Mouse (Mus musculus) heart, embryonic 15.5 days (tissue): ENCODE measurements around the gene Tbc1d21. TPM values are rescaled to one million over a fixed set of nuclear protein-coding genes. Genes with fewer than 3 reads are reported as not detected.

Experiments
- ATAC-seq: fragments of 200-750 bp; cut with Nextera tagmentation; replicated peaks from 2 replicates; pipeline ENCODE4 v1.8.0; 2017; ENCODE audit warnings: low read depth, moderate TSS enrichment; ENCODE audit not compliant: insufficient number of reproducible peaks, insufficient read depth, low FRiP score
- H3K27ac ChIP-seq: fragments of 300-500 bp; sonication (generic); 2 replicates; pipeline ENCODE4 v1.5.1; 2015; ENCODE audit warnings: mild to moderate bottlenecking, inconsistent platforms
- H3K27me3 ChIP-seq: fragments of 300-500 bp; sonication (generic); 2 replicates; pipeline ENCODE4 v1.6.1; 2015; ENCODE audit warnings: inconsistent platforms
- H3K36me3 ChIP-seq: fragments of 300-500 bp; sonication (generic); 2 replicates; pipeline ENCODE4 v1.6.1; 2015; ENCODE audit warnings: mild to moderate bottlenecking, inconsistent platforms
- H3K4me1 ChIP-seq: fragments of 300-500 bp; sonication (generic); replicated peaks from 2 replicates; pipeline ENCODE4 v1.6.1; 2015; ENCODE audit warnings: inconsistent platforms
- H3K4me2 ChIP-seq: fragments of 300-500 bp; sonication (generic); 2 replicates; pipeline ENCODE4 v1.6.1; 2015; ENCODE audit warnings: inconsistent platforms, mild to moderate bottlenecking, moderate library complexity
- H3K4me3 ChIP-seq: fragments of 300-500 bp; sonication (generic); 2 replicates; pipeline ENCODE4 v1.5.1; 2015; ENCODE audit warnings: mild to moderate bottlenecking, inconsistent platforms
- H3K9ac ChIP-seq: fragments of 300-500 bp; sonication (generic); 2 replicates; pipeline ENCODE4 v1.6.1; 2015; ENCODE audit warnings: mild to moderate bottlenecking, inconsistent platforms
- H3K9me3 ChIP-seq: fragments of 300-500 bp; sonication (generic); replicated peaks from 2 replicates; pipeline ENCODE4 v1.6.1; 2016; ENCODE audit warnings: inconsistent platforms
- whole genome bisulfite sequencing: fragments of 180-500 bp; shearing (Covaris S2); methylation state at CpG from one replicate; pipeline ENCODE4 v1.1.7; 2015; ENCODE audit warnings: mixed read lengths; 5-methylcytosine and 5-hydroxymethylcytosine counted together
- polyA plus RNA-seq: library from polyadenylated mRNA; unstranded; fragments of >200 nt; fragmentation: Nextera tagmentation; extraction: Ambion mirVana; gene quantifications from 2 replicates; pipeline ENCODE4 v1.2.1, GENCODE M21; 2015

The Tbc1d21 gene
- polyA plus RNA-seq, 1 experiment from 2014 or later = not detected

- H3K4me2 ChIP-seq = no peak overlapping the region
- no peak for ATAC-seq
- H3K27me3 ChIP-seq = no peaks in the 10 kb centered on the region
- no peak overlapping the region for H3K27ac ChIP-seq
- H3K4me1 ChIP-seq = 0 out of 2 replicates have a peak, but pooled peaks cover 3% of the 10 kb centered on the region
- H3K9ac ChIP-seq = no peak overlapping the region
- H3K9me3 ChIP-seq = no peaks in the 10 kb centered on the region
- H3K36me3 ChIP-seq = no peaks in the 10 kb centered on the region
- no peak overlapping the region for H3K4me3 ChIP-seq
- 90% methylated on average over 1 of the region's 1 CpGs for WGBS
These were observed 28.5 kb downstream of the Tbc1d21 start for GRCm38 (mm10) chr9:58341795-58342194.

DNA sequence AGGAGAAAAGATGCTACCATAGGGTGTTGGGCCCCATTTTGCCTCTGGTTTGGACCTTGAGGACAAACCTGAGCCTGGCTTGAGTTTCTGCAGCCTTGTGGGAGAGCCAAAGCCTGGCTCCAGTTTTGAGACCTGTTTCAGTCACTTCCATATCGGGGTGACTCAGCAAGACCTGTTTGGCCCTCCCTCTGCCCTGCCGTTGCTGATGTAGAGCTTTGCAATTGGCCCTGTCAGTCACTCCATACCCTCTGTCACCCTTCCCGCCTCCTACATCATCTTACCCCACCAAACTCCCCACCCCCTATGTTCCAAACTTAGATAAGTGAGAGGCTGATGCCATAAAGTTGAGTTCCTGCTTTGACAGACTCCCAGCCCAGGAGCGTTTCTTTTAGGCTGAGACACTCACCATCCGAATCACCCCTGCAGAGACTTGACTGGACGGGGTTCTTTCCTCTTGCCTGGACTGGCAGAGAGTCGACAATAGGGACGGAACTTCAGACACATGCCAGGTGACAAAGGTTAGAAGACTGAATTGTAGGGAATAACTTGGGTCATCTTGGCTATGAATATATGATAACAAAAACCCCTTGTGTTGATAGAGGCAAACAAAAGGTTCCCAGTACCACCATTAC, 33.5 kb downstream of the Tbc1d21 start:
- H3K27ac ChIP-seq = no peak overlapping the region
- no peak overlapping the region for H3K9ac ChIP-seq
- no peaks in the 10 kb centered on the region for H3K9me3 ChIP-seq
- H3K4me2 ChIP-seq = no peak overlapping the region
- H3K36me3 ChIP-seq = no peaks in the 10 kb centered on the region
- H3K27me3 ChIP-seq = no peaks in the 10 kb centered on the region
- H3K4me1 ChIP-seq = peaks cover 2% of the 10 kb centered on the region
- no peak overlapping the region for H3K4me3 ChIP-seq
- 61% methylated on average over 8 of the region's 8 CpGs for WGBS
- no peak for ATAC-seq

DNA sequence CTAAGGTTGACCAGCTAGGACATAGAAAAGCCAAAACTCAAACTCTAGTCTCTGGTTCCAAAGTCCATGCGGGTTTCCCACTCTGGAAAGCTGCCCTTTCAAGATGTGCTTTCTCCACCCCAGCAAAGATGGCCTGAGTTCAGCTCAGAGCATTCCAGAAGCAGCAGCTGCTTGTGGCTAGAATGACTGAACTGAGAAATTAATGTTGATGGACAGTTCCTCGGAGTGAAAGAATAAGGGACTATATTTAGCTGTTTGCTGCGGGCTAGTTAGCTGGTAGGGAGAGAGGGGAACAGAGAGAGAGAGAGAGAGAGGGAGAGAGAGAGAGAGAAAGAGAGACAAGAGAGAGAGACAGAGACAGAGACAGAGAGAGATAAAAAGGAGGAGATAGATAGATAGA, 39.0 kb downstream of the Tbc1d21 start:
- peaks cover 25% of the 10 kb centered on the region for H3K4me1 ChIP-seq
- H3K27me3 ChIP-seq = no peaks in the 10 kb centered on the region
- H3K36me3 ChIP-seq = no peaks in the 10 kb centered on the region
- H3K9me3 ChIP-seq = no peaks in the 10 kb centered on the region
- ATAC-seq = no peak
- no peak overlapping the region for H3K4me2 ChIP-seq
- 0 out of 2 replicates have a peak overlapping the region, but pooled peaks have one; percentile 27 for H3K27ac ChIP-seq
- WGBS = 44% methylated on average over 3 of the region's 3 CpGs
- H3K4me3 ChIP-seq = no peak overlapping the region
- H3K9ac ChIP-seq = no peak overlapping the region

DNA sequence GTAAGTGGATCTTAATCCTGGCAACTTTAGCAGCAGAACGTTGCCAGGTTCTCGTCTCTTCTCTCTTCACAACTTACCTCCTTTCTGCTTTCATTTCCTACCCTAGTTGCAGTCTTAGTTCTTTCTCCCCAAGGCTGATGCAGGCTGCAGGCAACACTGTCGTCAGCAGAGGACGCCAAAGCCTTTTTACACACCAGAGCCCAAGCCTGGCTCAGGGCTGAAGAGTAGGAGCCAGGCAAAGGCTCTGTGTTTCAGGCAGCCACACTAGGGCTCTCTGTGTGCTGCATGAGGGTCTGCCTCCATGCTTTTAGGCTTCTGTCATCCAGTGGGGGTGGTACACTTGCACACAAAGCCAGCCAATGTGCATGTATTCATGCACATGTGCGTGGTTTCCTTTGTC, 40.0 kb downstream of the Tbc1d21 start:
- no peak overlapping the region for H3K4me3 ChIP-seq
- H3K9me3 ChIP-seq = no peaks in the 10 kb centered on the region
- 26% methylated on average over 5 of the region's 5 CpGs for WGBS
- H3K27ac ChIP-seq = no peak overlapping the region
- no peaks in the 10 kb centered on the region for H3K36me3 ChIP-seq
- ATAC-seq = no peak
- H3K9ac ChIP-seq = no peak overlapping the region
- no peak overlapping the region for H3K4me2 ChIP-seq
- H3K27me3 ChIP-seq = no peaks in the 10 kb centered on the region
- peaks cover 29% of the 10 kb centered on the region for H3K4me1 ChIP-seq

DNA sequence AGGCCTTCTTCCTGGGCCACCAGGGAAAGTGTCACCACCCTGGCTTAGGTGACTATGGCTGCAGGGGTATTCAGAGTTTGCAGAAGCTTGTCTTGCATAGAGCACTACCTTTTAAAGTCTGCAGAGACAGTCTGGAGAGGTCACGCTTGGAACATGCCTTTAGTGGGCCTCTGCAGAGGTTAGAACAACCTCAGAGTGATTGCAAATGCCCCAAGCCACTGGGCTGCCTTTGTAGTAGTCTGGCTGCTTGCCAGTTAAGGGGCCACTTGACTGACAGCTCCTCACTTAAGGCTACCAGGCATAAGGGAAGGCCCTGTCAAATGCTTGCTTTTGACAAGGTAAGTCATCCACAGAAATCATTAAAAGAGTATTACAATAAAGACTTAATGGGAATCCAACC, 42.9 kb downstream of the Tbc1d21 start:
- no peaks in the 10 kb centered on the region for H3K9me3 ChIP-seq
- H3K27ac ChIP-seq = peak overlapping the region; percentile 87
- no peak overlapping the region for H3K4me3 ChIP-seq
- H3K4me1 ChIP-seq = peaks cover 29% of the 10 kb centered on the region
- H3K36me3 ChIP-seq = no peaks in the 10 kb centered on the region
- H3K27me3 ChIP-seq = no peaks in the 10 kb centered on the region
- no peak overlapping the region for H3K9ac ChIP-seq
- ATAC-seq = 0 out of 2 replicates have a peak, but pooled peaks have one; percentile 20
- WGBS = 35% methylated on average over 1 of the region's 1 CpGs
- no peak overlapping the region for H3K4me2 ChIP-seq

DNA sequence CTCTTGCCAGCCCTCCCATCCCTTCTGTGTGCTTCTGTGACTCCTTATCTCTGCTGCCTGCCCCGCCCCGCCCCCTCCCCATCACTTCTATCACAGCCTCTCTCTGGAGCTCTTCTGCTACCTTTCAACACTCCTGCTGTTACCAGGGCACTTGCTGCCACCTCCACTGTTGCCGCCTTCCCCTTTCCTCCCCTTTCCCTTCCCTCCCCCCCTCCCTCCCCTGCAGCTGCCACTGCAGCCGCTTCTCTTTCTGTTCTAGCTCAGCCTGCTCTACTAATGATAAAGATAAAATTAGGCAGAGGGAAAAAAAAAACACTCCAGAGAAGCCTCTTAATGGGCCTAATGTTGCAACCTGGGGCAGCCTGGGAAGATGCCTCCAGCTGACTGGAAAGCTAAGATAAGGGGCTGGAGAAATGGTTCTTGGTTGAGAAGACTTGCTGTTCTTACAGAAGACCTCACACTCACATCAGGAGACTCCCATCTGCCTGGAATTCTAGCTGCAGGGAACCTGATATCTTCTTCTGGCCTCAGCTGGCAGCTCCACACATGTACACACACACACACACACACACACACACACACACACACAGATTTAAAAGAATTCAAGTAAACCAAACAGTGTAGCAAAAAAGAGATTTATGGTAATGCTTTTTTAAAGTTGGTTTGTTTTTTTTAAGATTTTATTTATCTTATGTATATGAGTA, 43.6 kb downstream of the Tbc1d21 start:
- H3K9ac ChIP-seq = no peak overlapping the region
- H3K9me3 ChIP-seq = no peaks in the 10 kb centered on the region
- peaks cover 26% of the 10 kb centered on the region for H3K4me1 ChIP-seq
- peak overlapping the region; percentile 29; the same call in 1 of the 2 replicates for H3K4me2 ChIP-seq
- peak; percentile 93 for ATAC-seq
- whole genome bisulfite sequencing = 9% methylated on average over 4 of the region's 4 CpGs
- H3K4me3 ChIP-seq = no peak overlapping the region
- no peaks in the 10 kb centered on the region for H3K27me3 ChIP-seq
- H3K27ac ChIP-seq = peak overlapping the region; percentile 87
- no peaks in the 10 kb centered on the region for H3K36me3 ChIP-seq

- H3K9ac ChIP-seq = no peak overlapping the region
- H3K36me3 ChIP-seq = no peaks in the 10 kb centered on the region
- no peaks in the 10 kb centered on the region for H3K27me3 ChIP-seq
- 93% methylated on average over 3 of the region's 3 CpGs for whole genome bisulfite sequencing
- H3K4me3 ChIP-seq = no peak overlapping the region
- H3K9me3 ChIP-seq = no peaks in the 10 kb centered on the region
- no peak overlapping the region for H3K27ac ChIP-seq
- no peak for ATAC-seq
- H3K4me2 ChIP-seq = no peak overlapping the region
- peaks cover 13% of the 10 kb centered on the region for H3K4me1 ChIP-seq
These were observed 48.6 kb downstream of the Tbc1d21 start for GRCm38 (mm10) chr9:58321681-58322080.

GRCm38 (mm10) chr9:58318317-58318716, 51.9 kb downstream of the Tbc1d21 start:
- no peak overlapping the region for H3K4me3 ChIP-seq
- H3K4me1 ChIP-seq = peaks cover 32% of the 10 kb centered on the region
- no peaks in the 10 kb centered on the region for H3K9me3 ChIP-seq
- H3K4me2 ChIP-seq = no peak overlapping the region
- no peak overlapping the region for H3K27ac ChIP-seq
- WGBS = 60% methylated on average over 3 of the region's 3 CpGs
- H3K9ac ChIP-seq = no peak overlapping the region
- H3K27me3 ChIP-seq = no peaks in the 10 kb centered on the region
- H3K36me3 ChIP-seq = no peaks in the 10 kb centered on the region
- ATAC-seq = no peak

DNA sequence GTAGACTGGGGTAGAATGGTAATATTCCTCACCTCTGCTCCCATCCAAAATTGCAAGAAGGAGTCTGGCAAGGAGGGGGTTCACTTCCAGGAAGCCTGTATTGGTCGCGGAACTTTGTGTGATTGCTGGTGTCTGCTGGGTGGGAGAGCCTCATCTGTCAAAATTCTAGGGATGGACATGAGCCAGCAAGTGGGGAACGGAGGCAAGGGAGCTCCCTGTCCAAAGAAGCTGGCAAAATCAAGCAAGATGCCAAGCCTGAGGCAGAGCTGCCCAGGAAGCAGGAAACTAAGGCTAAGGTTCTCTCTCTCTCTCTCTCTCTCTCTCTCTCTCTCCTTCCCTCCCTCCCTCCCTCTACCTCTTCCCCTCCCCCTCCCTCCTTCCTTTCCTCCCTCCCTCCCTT, 52.9 kb downstream of the Tbc1d21 start:
- no peaks in the 10 kb centered on the region for H3K27me3 ChIP-seq
- H3K27ac ChIP-seq = peak overlapping the region; percentile 14; the same call in 1 of the 2 replicates
- ATAC-seq = no peak
- H3K4me1 ChIP-seq = peaks cover 42% of the 10 kb centered on the region
- 52% methylated on average over 3 of the region's 3 CpGs for whole genome bisulfite sequencing
- H3K9ac ChIP-seq = no peak overlapping the region
- no peak overlapping the region for H3K4me3 ChIP-seq
- H3K36me3 ChIP-seq = no peaks in the 10 kb centered on the region
- H3K4me2 ChIP-seq = no peak overlapping the region
- no peaks in the 10 kb centered on the region for H3K9me3 ChIP-seq

GRCm38 (mm10) chr9:58316784-58317183, 53.5 kb downstream of the Tbc1d21 start:
- no peak overlapping the region for H3K4me3 ChIP-seq
- no peak overlapping the region for H3K4me2 ChIP-seq
- H3K27me3 ChIP-seq = no peaks in the 10 kb centered on the region; the same call in 1 of the 2 replicates
- no peaks in the 10 kb centered on the region for H3K36me3 ChIP-seq
- H3K4me1 ChIP-seq = peaks cover 47% of the 10 kb centered on the region
- no peak; the same call in 1 of the 2 replicates for ATAC-seq
- no peaks in the 10 kb centered on the region for H3K9me3 ChIP-seq
- peak overlapping the region; percentile 14; the same call in 1 of the 2 replicates for H3K27ac ChIP-seq
- no peak overlapping the region for H3K9ac ChIP-seq
- WGBS = 65% methylated on average over 7 of the region's 7 CpGs

DNA sequence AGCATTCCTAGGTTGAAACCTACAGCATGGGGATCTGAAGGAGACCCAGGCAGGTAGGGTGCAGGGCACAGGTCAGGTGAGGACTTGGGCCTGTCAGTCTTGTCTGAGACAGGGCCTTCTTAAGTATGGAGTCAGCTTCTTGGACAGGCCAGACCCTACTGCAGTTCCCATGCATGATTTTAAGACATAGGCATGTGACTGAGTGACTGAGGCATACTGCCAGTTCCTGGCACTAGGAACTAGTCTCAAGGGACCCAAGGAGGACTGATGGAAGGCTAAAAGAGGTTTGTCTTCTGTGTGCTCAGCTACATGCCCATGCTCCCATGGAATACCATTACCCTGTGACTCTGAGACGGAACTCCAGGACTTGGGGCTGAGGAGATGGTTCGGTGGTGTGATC, 54.4 kb downstream of the Tbc1d21 start:
- peak overlapping the region; percentile 75 for H3K27ac ChIP-seq
- H3K4me1 ChIP-seq = peaks cover 52% of the 10 kb centered on the region
- H3K4me2 ChIP-seq = no peak overlapping the region
- H3K9me3 ChIP-seq = no peaks in the 10 kb centered on the region
- no peaks in the 10 kb centered on the region; the same call in 1 of the 2 replicates for H3K27me3 ChIP-seq
- WGBS = 87% methylated on average over 2 of the region's 2 CpGs
- no peaks in the 10 kb centered on the region for H3K36me3 ChIP-seq
- H3K4me3 ChIP-seq = no peak overlapping the region
- no peak for ATAC-seq
- H3K9ac ChIP-seq = no peak overlapping the region
